Mouse (Mus musculus) liver, embryonic 14.5 days (tissue): ENCODE measurements at regions not wholly inside any gene's neighbourhood (a gene's known extent, or its start where the extent isn't known, plus 50 kb on each side); places are given as distances from the start of the nearest gene placed in this dataset.

Experiments used
- CTCF ChIP-seq: IDR thresholded peaks from 2 replicates; pipeline ENCODE4 v1.5.1; 2016; ENCODE audit warnings: antibody characterized with exemption, low read depth, control low read depth
- EP300 ChIP-seq: IDR thresholded peaks from 2 replicates; pipeline ENCODE4 v1.6.1; 2016; ENCODE audit warnings: antibody characterized with exemption, low read depth

DNA sequence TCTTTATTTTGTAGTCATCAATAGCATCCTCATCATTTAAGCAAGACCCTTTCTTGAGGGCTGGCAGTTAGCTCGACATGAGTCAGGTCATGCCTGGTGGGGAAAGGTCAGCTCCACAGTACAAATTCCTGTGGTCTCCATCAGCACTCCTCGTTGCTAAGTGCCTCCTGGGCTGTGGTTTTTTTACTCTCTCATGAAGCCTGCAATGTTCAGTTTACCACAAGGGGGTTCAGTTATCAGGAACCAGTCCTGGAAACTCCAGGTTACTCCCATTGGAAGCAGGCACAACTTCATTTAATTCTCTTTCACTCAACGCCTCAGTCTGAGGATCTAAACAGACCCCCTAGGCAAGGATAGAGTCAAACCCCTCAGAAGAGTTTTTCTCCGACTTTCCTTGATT is 520.8 kb downstream of the Cps1 start:
- TF ChIP-seq CTCF (no peak), EP300 (no peak)
